Mouse (Mus musculus): ENCODE data around the gene Rrp12.
"Not testable (repeated sequence)": the region's sequence is repeated elsewhere in the genome, so short reads cannot be mapped to it uniquely, and the experiment has no call there.

The Rrp12 gene

GRCm38 (mm10) chr19:41895460-41896318 is at the start of gene Rrp12:
TSS of gene Rrp12 (minus strand) at chr19:41896173.
- peak; percentile 90 for DNase-seq (ENCODE audit: low spot score)

- DNase-seq (ENCODE audit: low spot score), result no peak
These were observed 47.9 kb upstream of the Rrp12 start for GRCm38 (mm10) chr19:41943841-41944240.

GRCm38 (mm10) chr19:41938539-41938938 is 42.6 kb upstream of the Rrp12 start:
- DNase-seq (ENCODE audit: low spot score), result no peak

GRCm38 (mm10) chr19:41935921-41936320 is 39.9 kb upstream of the Rrp12 start:
- DNase-seq (ENCODE audit: low spot score), result no peak

GRCm38 (mm10) chr19:41934124-41934523 is 38.2 kb upstream of the Rrp12 start:
- DNase-seq (ENCODE audit: low spot score), result peak; percentile 34

GRCm38 (mm10) chr19:41933179-41934086 is 37.5 kb upstream of the Rrp12 start, which contains the start of the genes Exosc1 and Zdhhc16:
TSS of gene Exosc1 (minus strand) at chr19:41933423.
TSS of gene Zdhhc16 (plus strand) at chr19:41933480.
- DNase-seq (ENCODE audit: low spot score), result peak; percentile 93

GRCm38 (mm10) chr19:41932686-41933085 is 36.7 kb upstream of the Rrp12 start:
- peak; percentile 50 for DNase-seq (ENCODE audit: low spot score)

- DNase-seq (ENCODE audit: low spot score), result no peak
These were observed 24.6 kb upstream of the Rrp12 start for GRCm38 (mm10) chr19:41920412-41921067.

GRCm38 (mm10) chr19:41919471-41919870 is 23.5 kb upstream of the Rrp12 start:
- DNase-seq (ENCODE audit: low spot score), result no peak

GRCm38 (mm10) chr19:41916853-41917252 is 20.9 kb upstream of the Rrp12 start:
- no peak for DNase-seq (ENCODE audit: low spot score)

- DNase-seq (ENCODE audit: low spot score), result no peak
These were observed 19.3 kb upstream of the Rrp12 start for GRCm38 (mm10) chr19:41915294-41915693.

GRCm38 (mm10) chr19:41914592-41914882 is 18.6 kb upstream of the Rrp12 start:
- DNase-seq (ENCODE audit: low spot score), result not testable (repeated sequence)

GRCm38 (mm10) chr19:41913774-41914591 is 18.0 kb upstream of the Rrp12 start:
- no peak for DNase-seq (ENCODE audit: low spot score)

- peak; percentile 42 for DNase-seq (ENCODE audit: low spot score)
These were observed 16.4 kb upstream of the Rrp12 start for GRCm38 (mm10) chr19:41912121-41913080.

GRCm38 (mm10) chr19:41911178-41912073 is 15.5 kb upstream of the Rrp12 start, which contains the start of gene Pgam1:
TSS of gene Pgam1 (plus strand) at chr19:41911923.
- DNase-seq (ENCODE audit: low spot score), result peak; percentile 96

- DNase-seq (ENCODE audit: low spot score), result no peak
These were observed 14.4 kb upstream of the Rrp12 start for GRCm38 (mm10) chr19:41910396-41910795.

- DNase-seq (ENCODE audit: low spot score), result no peak
These were observed 12.8 kb upstream of the Rrp12 start for GRCm38 (mm10) chr19:41908736-41909135.

- peak; percentile 14 for DNase-seq (ENCODE audit: low spot score)
These were observed 11.2 kb upstream of the Rrp12 start for GRCm38 (mm10) chr19:41907079-41907760.
